Comparison of ENCODE assay signal across 9 mouse cellular contexts in genomic region chr2:158359757-158360620, GRCm38 (mm10). TPM values are rescaled to one million over a fixed set of nuclear protein-coding genes. Genes with fewer than 3 reads are reported as not detected.
DNase-seq lines count a peak whose midpoint lies in the region; ATAC-seq and TF ChIP-seq lines count a peak whose summit lies in the region.
"Had no signal": no experiment of that assay in that cellular context is flagged by ENCODE, and none has a peak within 500 bp of the region (broad histone marks: within the 10 kb centered on the region; RNA-seq: fewer than 3 reads in every experiment).

No protein-coding gene starts in this region.

- peaks cover 53% of the 10 kb centered on the region for H3K36me3 ChIP-seq in embryonic facial prominence, embryonic 15.5 days
- peaks cover 56% of the 10 kb centered on the region for H3K36me3 ChIP-seq in kidney, embryonic 15.5 days
- peaks cover 52% of the 10 kb centered on the region for H3K36me3 ChIP-seq in myocyte (ENCODE audit: control insufficient read depth, insufficient read depth)

- H3K27me3 ChIP-seq in embryonic facial prominence, embryonic 15.5 days, result no peaks in the 10 kb centered on the region
- H3K27me3 ChIP-seq in kidney, embryonic 15.5 days, result no peaks in the 10 kb centered on the region
- no peaks in the 10 kb centered on the region for H3K27me3 ChIP-seq in myocyte (ENCODE audit: control insufficient read depth, insufficient read depth, insufficient read length)

- H3K27ac ChIP-seq in left cerebral cortex, adult 2 months, result no peak overlapping the region
- H3K27ac ChIP-seq in embryonic facial prominence, embryonic 15.5 days (replicated peaks), result no peak overlapping the region
- peak overlapping the region; percentile 85; the same call in 1 of the 2 replicates for H3K27ac ChIP-seq in kidney, embryonic 15.5 days

- peaks cover 39% of the 10 kb centered on the region for H3K79me2 ChIP-seq in myocyte (ENCODE audit: control insufficient read depth, insufficient read depth)

- peaks cover 30% of the 10 kb centered on the region for H3K4me1 ChIP-seq in embryonic facial prominence, embryonic 15.5 days
- H3K4me1 ChIP-seq in kidney, embryonic 15.5 days, result peaks cover 28% of the 10 kb centered on the region

- peak overlapping the region; percentile 89; the same call in 1 of the 2 replicates for H3K4me3 ChIP-seq in left cerebral cortex, adult 2 months
- H3K4me3 ChIP-seq in embryonic facial prominence, embryonic 15.5 days (replicated peaks), result peak overlapping the region; percentile 60
- H3K4me3 ChIP-seq in kidney, embryonic 15.5 days (replicated peaks), result peak overlapping the region; percentile 88
- peak overlapping the region; percentile 90 for H3K4me3 ChIP-seq in myocyte

- 62% methylated on average over 12 of the region's 12 CpGs for WGBS in embryonic facial prominence, embryonic 15.5 days
- WGBS in kidney, embryonic 15.5 days, result 54% methylated on average over 12 of the region's 12 CpGs

- TF ChIP-seq POLR2A in myocyte (IDR thresholded peaks at IDR 0.05; ENCODE audit: insufficient read length, low read depth), result no peak

- peak overlapping the region; percentile 41 for H3ac ChIP-seq in myocyte (ENCODE audit: control insufficient read depth, insufficient read length)

- peak overlapping the region; percentile 57 for H3K4me2 ChIP-seq in embryonic facial prominence, embryonic 15.5 days (replicated peaks)
- peak overlapping the region; percentile 78 for H3K4me2 ChIP-seq in kidney, embryonic 15.5 days
- peak overlapping the region; percentile 87 for H3K4me2 ChIP-seq in myocyte (ENCODE audit: low read depth)

- intact Hi-C loops in left cerebral cortex, adult 2 months (cut with DNase I), result no loop called here
- intact Hi-C loops in left cerebral cortex, postnatal 4 days (cut with DNase I), result no loop called here

- DNase-seq in left cerebral cortex, adult 2 months (ENCODE audit: extremely low spot score in 1 of 2, low spot score in 2 of 2), result no peak
- DNase-seq in left cerebral cortex, postnatal 4 days, result no peak
- no peak for DNase-seq in adrenal gland, adult 2 months
- no peak for DNase-seq in thymus, postnatal 14 days
- DNase-seq: right cerebral cortex, postnatal 25 days had no signal

- H3K9me3 ChIP-seq in embryonic facial prominence, embryonic 15.5 days (replicated peaks), result no peaks in the 10 kb centered on the region
- no peaks in the 10 kb centered on the region for H3K9me3 ChIP-seq in kidney, embryonic 15.5 days (replicated peaks)

- ATAC-seq in embryonic facial prominence, embryonic 15.5 days (ENCODE audit: insufficient number of reproducible peaks, low FRiP score, low TSS enrichment, low read depth), result no peak
- ATAC-seq in kidney, embryonic 15.5 days (replicated peaks; ENCODE audit: low FRiP score), result no peak
- no peak for ATAC-seq in monocyte, adult 5-6 weeks (replicated peaks; ENCODE audit: insufficient number of reproducible peaks, low FRiP score, low TSS enrichment, poor library complexity, severe bottlenecking)

- TF ChIP-seq CTCF in left cerebral cortex, adult 2 months (IDR thresholded peaks at IDR 0.05), result no peak

- peak overlapping the region; percentile 61 for H3K9ac ChIP-seq in embryonic facial prominence, embryonic 15.5 days
- peak overlapping the region; percentile 96 for H3K9ac ChIP-seq in kidney, embryonic 15.5 days

TF ChIP-seq in myocyte, 11 proteins besides CTCF, POLR2A, EP300 and RAD21:
- TF ChIP-seq TCF3 (IDR thresholded peaks at IDR 0.05; ENCODE audit: insufficient read length, low read depth) (no peak), MYOD1 (IDR thresholded peaks at IDR 0.05; ENCODE audit: control insufficient read depth in 1 of 3, insufficient read length in 2 of 3, low read depth in 2 of 3) (peak in 1 of 3 experiments; percentile 33), MYOG (IDR thresholded peaks at IDR 0.05; ENCODE audit: control insufficient read depth in 1 of 3, insufficient read depth in 1 of 3, insufficient read length in 2 of 3, low read depth in 2 of 3) (peak in 2 of 3 experiments; percentile 32 to 53), CEBPB (IDR thresholded peaks at IDR 0.05; ENCODE audit: insufficient read depth, poor library complexity, severe bottlenecking) (no peak)

RNA-seq across cellular contexts. Expression of gene Snhg11, which starts 15.4 kb away (rescaled TPM):
- 100 to 1,000 TPM; 812 to 868 TPM for total RNA-seq in left cerebral cortex, adult 2 months (2021)
- 100 to 1,000 TPM; 275 to 360 TPM for total RNA-seq in left cerebral cortex, postnatal 4 days (2021)
- polyA plus RNA-seq in embryonic facial prominence, embryonic 15.5 days (2015; fragmentation: Nextera tagmentation; extraction: Ambion mirVana), result 3.9 and 9.2 TPM in 2 replicates
- polyA plus RNA-seq in kidney, embryonic 15.5 days (2015; fragmentation: Nextera tagmentation; extraction: Ambion mirVana), result 4.9 and 8.0 TPM in 2 replicates
- polyA plus RNA-seq in myocyte (2012; fragmentation: generic; extraction: Trizol), result not detected
- total RNA-seq in adrenal gland, adult 2 months (2021), result 1 to 10 TPM; 8.8 to 9.8 TPM
- polyA plus RNA-seq in adrenal gland, adult 2 months (2012; rRNA removed), result 8.7 and 11.2 TPM in 2 replicates
- not detected in 3 replicates for total RNA-seq in monocyte, adult 5-6 weeks (2017)

RNA-seq across cellular contexts. Expression of gene Ralgapb, which starts 49.7 kb away (rescaled TPM):
- 100 to 1,000 TPM; 114 to 115 TPM for total RNA-seq in left cerebral cortex, adult 2 months (2021)
- 10 to 100 TPM; 72.5 to 78.0 TPM for total RNA-seq in left cerebral cortex, postnatal 4 days (2021)
- polyA plus RNA-seq in embryonic facial prominence, embryonic 15.5 days (2015; fragmentation: Nextera tagmentation; extraction: Ambion mirVana), result 17.5 and 18.1 TPM in 2 replicates
- 15.5 and 16.2 TPM in 2 replicates for polyA plus RNA-seq in kidney, embryonic 15.5 days (2015; fragmentation: Nextera tagmentation; extraction: Ambion mirVana)
- 10.8 TPM for polyA plus RNA-seq in myocyte (2012; fragmentation: generic; extraction: Trizol)
- 10 to 100 TPM; 68.4 to 70.7 TPM for total RNA-seq in adrenal gland, adult 2 months (2021)
- polyA plus RNA-seq in adrenal gland, adult 2 months (2012; rRNA removed), result 19.5 and 21.4 TPM in 2 replicates
- total RNA-seq in monocyte, adult 5-6 weeks (2017), result 39.3 to 60.9 TPM (median 51.9 TPM) in 3 replicates

RNA-seq across cellular contexts. Expression of gene Lbp, which starts 53.7 kb away (rescaled TPM):
- total RNA-seq in left cerebral cortex, adult 2 months (2021), result 1 to 10 TPM; 1.2 to 2.4 TPM
- total RNA-seq in left cerebral cortex, postnatal 4 days (2021), result 1 to 10 TPM; 1.4 to 2.0 TPM
- polyA plus RNA-seq in embryonic facial prominence, embryonic 15.5 days (2015; fragmentation: Nextera tagmentation; extraction: Ambion mirVana), result 6.5 and 7.4 TPM in 2 replicates
- polyA plus RNA-seq in kidney, embryonic 15.5 days (2015; fragmentation: Nextera tagmentation; extraction: Ambion mirVana), result 24.7 and 27.2 TPM in 2 replicates
- polyA plus RNA-seq in myocyte (2012; fragmentation: generic; extraction: Trizol), result 0.11 TPM
- 10 to 100 TPM; 22.0 to 24.6 TPM for total RNA-seq in adrenal gland, adult 2 months (2021)
- 25.4 and 36.7 TPM in 2 replicates for polyA plus RNA-seq in adrenal gland, adult 2 months (2012; rRNA removed)
- 0.48 to 0.49 TPM in 2 of 3 replicates, not detected in the other for total RNA-seq in monocyte, adult 5-6 weeks (2017)

Comparison
In these comparisons a context has a peak if more than half of its experiments do, and no peak if none do; other contexts are left out.
1. RNA of gene Snhg11, which starts 15.4 kb away (total RNA-seq): 812 to 868 TPM in left cerebral cortex, adult 2 months and 275 to 360 TPM in left cerebral cortex, postnatal 4 days; 8.8 to 9.8 TPM in adrenal gland, adult 2 months and not detected in monocyte, adult 5-6 weeks; every median in the first group is over 10 times any median in the second.
2. RNA of gene Lbp, which starts 53.7 kb away (total RNA-seq): 22.0 to 24.6 TPM in adrenal gland, adult 2 months; 1.2 to 2.4 TPM in left cerebral cortex, adult 2 months, 1.4 to 2.0 TPM in left cerebral cortex, postnatal 4 days and 0.48 to 0.49 TPM in monocyte, adult 5-6 weeks; every median in the first group is over 4 times any median in the second.
3. Peak in every context shown above with its lines, with median percentiles within 50 percentile points of each other: H3K4me3 ChIP-seq and H3K4me2 ChIP-seq.